Mouse (Mus musculus): ENCODE measurements around the gene Ndufb5.
"Not testable (repeated sequence)": the region's sequence is repeated elsewhere in the genome, so short reads cannot be mapped to it uniquely, and the experiment has no call there.

The Ndufb5 gene

GRCm38 (mm10) chr3:32737172-32737655 lies 424 bp downstream of the Ndufb5 start, which contains the start of gene Mrpl47:
Mrpl47 (minus strand) TSS chr3:32737605.
- DNase-seq: no peak

DNA sequence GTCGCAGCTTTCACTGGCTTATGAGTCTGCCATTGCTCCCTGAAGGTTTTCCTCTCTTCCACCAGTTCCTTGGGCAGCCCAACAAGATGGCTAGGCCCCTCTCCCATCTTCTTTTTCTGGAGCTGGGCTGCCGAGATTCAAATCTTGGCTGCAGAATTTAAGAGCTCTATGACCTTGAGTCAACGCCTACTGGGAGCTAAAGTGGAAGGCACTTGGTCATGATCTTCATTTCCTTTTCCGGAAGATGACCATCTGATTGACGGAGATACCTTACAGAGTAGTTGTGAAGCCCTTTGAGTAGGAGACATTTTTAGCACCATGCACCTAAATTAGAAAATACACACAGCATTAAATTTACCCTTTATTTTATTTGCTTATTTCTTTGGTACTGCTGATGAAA lies 1.8 kb downstream of the Ndufb5 start:
- no peak for DNase-seq

DNA sequence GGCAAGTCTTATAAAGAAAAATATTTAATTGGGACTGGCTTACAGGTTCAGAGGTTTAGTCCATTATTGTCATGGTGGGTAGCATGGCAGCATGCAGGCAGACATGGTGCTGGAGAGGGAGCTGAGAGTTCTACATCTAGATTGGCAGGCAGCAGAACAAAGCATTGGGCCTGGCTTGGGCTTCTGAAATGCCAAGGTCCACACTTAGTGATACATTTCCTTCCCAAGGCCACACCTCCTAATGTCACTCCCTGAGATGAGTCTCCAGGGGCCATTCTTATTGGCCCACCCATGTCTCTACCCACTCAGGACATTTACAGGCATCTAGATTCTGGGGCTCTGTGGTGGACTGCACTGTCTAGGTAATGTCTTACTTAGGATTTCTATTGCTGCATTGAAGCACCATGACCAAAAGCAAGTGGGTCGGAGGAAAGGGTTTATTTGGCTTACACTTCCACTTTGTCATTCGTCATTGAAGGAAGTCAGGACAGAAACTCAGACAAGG lies 5.5 kb downstream of the Ndufb5 start:
- DNase-seq: no peak

DNA sequence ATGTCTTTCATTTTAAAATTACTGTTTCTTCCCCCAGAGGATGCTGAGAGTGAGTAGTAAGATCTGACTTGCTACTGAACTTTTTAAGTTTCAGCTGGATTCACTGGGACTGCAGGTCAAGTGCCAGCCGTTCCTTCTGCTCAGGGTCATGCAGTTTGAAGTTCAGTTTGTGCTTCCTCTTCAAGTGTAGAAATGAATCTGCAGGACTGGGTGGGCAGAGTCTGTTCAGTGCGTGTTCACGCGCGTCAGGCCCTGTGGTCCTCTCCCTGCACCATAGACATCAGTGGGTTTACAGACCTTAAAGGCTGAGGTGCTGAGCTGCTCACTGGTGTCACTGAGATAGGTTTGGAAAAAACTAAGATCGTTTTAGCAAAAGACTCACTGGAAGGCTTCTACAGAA lies 8.2 kb downstream of the Ndufb5 start:
- DNase-seq: no peak

GRCm38 (mm10) chr3:32745426-32745825 lies 8.6 kb downstream of the Ndufb5 start:
- not testable (repeated sequence) for DNase-seq

DNA sequence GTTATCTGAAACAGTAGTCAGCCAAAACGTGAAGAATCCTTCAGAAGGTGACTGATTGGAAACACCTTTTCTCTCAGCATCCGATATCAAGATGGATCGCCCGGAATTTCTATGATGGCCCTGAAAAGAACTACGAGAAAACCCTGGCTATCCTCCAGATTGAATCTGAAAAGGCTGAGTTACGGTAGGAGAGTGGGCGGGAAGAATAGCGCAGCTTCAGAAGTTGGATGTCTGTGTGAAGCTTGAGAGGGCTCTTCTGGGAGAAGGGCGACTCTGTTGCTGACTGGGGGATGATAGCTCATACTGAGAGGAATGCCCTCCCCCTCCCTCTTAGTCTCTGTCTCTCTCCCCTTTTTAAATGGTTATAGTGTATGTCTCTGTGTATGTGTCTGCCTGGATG lies 11.6 kb downstream of the Ndufb5 start:
- no peak for DNase-seq

GRCm38 (mm10) chr3:32749820-32750579 lies 13.2 kb downstream of the Ndufb5 start:
- no peak for DNase-seq

- DNase-seq: no peak
Measured at GRCm38 (mm10) chr3:32754384-32754915, 17.7 kb downstream of the Ndufb5 start.

GRCm38 (mm10) chr3:32759212-32759611 lies 22.4 kb downstream of the Ndufb5 start:
- DNase-seq: no peak

DNA sequence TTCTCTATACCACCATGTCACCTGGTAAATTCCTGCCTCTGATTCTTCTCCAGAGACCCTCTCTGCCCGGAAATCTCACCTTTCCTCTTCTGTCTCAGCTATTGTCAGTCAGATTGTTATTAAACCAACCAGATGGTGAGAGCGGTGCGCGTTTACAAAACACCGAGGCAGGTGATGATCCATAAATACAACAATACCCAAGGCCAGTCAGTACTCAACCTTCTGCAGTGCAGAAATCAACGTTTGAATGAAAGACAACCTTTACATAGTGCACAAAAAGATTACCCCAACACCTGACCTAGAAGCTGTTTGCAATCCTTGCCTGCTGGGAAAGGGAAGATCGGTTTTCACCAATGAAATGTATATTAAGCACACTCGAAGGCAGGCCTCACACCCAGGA lies 26.2 kb downstream of the Ndufb5 start:
- no peak for DNase-seq

DNA sequence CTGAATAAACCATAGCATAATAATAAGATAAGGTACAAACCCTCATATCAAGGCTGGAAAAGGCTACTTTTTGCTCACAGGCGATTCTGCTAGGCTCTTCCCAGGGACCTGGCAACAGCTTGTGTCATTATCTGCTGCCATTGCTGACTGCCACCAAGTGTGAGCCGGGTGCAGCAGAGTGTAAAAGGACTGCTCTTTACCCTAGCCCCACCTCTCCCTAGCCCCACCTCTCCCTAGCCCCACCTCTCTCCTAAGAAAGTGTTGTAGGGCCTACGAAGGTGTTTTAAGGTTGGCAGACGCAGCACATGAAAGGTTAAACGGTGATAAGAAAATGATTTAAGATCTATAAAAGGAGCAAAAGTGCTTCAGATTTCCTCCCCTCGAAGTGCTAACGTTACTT lies 27.1 kb downstream of the Ndufb5 start:
- no peak for DNase-seq

DNA sequence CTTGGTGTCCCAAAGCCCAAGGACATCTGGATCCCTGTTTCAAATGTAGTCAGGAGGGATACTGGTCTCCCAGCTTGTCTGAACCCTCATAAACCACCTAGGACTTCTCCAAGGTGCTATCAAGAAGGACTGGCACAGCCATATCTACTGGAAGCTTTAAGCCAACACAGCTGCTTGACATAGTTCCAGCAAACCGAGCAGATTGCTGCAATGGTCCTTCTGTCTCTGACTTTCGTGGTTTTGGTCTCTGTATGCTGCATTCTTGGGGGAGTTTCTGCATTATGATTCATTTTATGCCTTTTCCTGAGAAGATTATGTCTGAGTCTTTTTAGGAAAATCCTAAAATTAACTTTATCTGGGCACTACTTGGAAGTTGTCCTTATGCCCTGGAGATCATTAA lies 34.0 kb downstream of the Ndufb5 start:
- DNase-seq: no peak

Data from kidney, postnatal 10 days (tissue).